Mouse (Mus musculus): Measurements from ENCODE around the gene Hepacam2. TPM values are rescaled to one million over a fixed set of nuclear protein-coding genes. Genes with fewer than 3 reads are reported as not detected.
"Not testable (repeated sequence)": the region's sequence is repeated elsewhere in the genome, so short reads cannot be mapped to it uniquely, and the experiment has no call there.

Gene Hepacam2
- total RNA-seq (2021): under 1 TPM in 1 of 2 experiments, not detected in 1; 0.44 TPM
- long read RNA-seq, experiment 1, partial matches to known transcripts: 0 of 1 reads
- long read RNA-seq, experiment 1, other reads (novel, unspliced or antisense): 1 of 1 reads
- long read RNA-seq, experiment 2: 0 reads

DNA sequence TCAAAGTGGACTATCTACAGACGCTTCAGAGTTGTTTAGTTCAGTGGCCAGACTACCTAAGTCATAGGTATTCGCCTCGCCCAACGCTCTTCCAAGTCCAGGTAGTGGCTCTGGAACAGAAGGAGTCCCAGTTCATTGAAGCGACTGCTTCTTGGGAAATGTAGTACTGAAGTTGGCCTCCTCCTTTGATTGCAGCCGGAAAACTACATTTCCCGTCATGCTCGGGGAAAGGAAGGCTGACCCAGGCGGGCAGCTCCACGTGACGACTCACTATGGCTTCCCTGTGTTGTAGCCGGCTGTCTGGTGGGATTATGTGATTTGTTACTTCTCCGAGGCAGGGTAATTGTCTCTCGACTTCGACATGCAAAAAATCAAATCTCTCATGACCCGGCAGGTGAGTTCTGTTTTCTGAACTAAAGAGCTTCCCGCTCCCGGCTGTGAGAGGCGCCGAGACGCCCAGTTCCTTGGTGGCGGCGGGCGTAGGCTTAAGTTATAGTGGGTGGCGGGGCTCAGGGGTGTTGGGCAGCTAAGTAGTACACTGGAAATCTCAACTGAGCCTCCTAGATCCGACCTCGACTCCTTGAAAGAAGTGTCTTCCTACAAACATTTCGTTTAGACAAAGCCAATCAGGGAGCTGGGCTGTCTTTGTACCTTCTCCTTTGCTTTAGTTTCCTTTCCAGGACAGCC, at the start of gene Hepacam2, which contains the start of gene Vps50:
TSS of gene Hepacam2 (minus strand) at position 137 of the 687 bp plus-strand sequence.
TSS of gene Vps50 (plus strand) at position 221 of the 687 bp plus-strand sequence.
- DNase-seq: peak; percentile 95 to 96

DNA sequence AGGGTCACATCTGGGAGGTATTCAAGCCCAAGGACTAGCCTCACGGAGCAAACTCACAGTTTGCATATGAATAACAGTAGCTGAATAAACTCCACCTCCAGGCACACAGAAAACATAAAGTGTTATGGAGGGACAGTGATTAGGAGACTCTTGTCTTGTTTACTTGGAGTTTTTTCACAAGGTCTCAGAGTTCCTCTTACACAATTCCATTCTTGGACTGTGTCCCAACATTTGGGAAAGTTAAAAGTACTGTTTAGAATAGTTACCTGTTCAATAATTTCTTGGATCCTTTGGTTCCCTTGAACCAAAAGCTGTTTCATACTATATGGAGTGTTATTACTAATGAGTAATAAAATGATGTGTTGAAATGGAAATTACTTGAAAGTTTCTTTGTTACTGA, 46.9 kb upstream of the Hepacam2 start:
- no peak for DNase-seq

DNA sequence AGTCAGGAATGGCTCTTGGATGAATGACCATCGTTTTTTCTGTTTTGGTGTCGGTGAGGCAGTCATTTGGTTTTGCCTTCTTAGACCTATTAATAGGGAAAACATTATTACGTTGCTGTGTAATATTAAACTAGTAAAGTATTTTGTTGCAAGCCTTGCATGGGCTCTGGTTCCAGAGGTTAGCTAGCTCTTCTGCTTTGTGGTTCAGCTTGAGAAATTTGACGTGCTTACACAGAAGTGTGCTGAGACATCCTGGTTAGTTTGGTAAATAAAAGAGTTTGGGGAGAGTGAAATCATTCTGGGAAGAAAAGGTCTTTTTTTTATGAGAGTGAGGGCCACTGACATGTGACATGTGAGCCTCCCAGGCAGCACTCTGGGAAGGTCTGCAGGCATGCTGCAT, 45.8 kb upstream of the Hepacam2 start:
- DNase-seq: no peak

DNA sequence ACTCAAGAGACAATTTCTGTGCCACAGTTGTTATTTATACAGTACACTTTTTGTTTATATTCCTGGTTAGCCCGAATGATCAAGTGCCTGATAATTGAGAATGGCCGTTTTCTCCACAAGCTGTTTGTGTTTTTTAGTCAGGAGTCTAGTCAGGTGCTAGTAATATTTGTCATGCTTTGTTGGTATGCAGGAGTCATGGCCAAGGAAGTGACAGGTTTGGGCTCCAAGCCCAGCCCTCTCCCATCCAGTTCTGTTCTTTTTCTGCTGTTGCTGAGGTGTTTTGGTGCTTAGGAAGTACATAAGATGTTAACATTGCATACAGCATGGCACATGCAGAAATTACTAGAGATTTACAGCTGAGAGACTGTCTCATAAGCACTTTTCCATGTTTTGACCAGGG, 41.4 kb upstream of the Hepacam2 start:
- peak in 1 of 2 experiments; percentile 17 for DNase-seq

DNA sequence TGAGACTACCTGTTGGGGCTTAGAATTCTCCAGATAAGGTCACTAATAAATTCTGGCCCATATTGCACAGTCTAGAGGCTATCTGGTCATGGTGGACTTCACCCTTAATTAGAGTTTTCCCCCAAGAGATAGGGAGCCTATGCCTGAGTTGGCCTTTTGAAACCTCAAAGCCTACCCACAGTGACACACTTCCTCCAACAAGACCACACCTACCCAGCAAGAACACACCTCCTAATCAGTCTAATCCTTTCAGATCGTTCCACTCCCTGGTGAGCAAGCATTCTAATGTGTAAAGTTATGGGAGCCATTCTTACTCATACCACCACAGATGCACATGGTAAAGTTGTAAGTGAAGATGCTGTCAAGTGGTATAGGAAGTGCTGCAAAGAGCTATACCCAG, 38.0 kb upstream of the Hepacam2 start:
- DNase-seq: no peak

DNA sequence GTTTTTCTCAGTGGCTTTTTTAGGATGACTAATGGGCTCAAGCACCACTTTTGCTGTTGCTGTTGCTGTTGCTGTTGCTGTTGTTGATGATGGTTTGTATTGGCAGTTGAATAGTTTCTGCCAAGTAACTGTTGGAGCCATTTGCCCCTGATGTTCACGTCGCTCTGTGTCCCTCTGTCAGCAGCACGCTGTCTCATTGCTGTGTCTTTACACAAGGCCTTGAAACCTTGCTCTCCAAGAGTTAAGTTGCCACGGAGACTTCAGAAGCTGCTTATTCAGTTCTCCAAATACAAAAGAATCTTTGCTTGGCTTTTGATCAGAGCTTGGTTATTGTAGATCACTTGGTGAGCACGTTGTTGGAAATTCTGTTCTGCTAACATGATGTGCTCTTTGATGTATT, 33.3 kb upstream of the Hepacam2 start:
- DNase-seq: no peak

DNA sequence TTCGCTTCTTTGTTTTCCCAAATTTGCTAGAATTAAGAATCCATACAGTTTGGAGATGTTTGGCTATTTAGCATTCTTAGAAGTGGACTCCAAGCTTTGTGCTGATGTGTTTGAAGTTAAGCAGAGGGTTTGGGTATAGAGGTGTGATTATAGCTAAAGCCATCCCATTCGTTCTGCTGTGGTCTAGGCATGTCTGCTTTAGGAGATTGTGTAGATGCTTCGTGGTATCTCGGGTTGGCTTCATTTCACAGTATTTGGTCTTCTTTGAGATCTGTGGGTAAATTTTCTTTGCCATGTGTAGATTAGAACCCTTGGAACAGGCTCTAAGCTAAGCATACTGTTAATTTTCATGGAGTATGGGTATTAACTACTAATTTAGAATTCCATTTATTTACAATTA, 30.1 kb upstream of the Hepacam2 start:
- no peak for DNase-seq

DNA sequence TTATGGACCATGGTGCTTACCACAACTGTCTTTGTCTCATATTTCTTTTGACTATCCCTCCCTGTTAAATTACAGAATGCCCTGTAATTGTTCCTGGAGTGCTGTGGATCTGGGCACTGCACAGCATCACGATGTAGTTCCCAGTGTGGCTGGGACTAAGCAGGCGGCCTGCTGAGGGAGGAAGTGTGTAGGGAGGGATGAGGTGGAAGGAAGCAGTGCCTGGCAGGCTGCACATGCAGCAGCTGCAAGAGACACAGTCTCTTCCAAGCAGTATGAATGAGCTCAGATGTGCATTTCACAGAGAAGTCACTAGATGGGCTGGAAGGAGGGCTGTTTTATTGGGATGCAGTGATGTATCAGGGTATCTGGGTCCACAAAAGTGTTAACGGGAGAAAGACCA, 14.5 kb upstream of the Hepacam2 start:
- peak in 1 of 2 experiments; percentile 18 for DNase-seq

DNA sequence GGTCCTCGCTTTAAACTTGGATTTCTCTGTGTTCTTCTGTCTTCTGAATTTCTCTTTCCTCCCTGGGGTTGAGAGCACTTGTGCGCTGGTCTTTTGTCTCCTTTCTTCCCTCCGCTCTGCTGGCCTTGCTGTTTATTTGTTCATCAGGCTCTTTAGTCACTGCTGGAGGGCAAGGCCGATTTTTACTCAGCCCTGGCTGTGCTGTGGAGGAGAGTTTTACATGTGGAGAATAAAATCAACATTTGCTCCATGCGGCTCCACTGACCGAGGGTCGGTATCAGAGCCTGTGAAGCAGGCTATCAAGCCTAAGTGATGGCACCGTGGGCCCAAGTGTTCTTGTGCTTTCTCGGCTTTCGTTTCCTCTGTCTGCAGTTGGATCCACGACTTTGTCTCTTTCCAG, 13.5 kb upstream of the Hepacam2 start:
- no peak for DNase-seq

DNA sequence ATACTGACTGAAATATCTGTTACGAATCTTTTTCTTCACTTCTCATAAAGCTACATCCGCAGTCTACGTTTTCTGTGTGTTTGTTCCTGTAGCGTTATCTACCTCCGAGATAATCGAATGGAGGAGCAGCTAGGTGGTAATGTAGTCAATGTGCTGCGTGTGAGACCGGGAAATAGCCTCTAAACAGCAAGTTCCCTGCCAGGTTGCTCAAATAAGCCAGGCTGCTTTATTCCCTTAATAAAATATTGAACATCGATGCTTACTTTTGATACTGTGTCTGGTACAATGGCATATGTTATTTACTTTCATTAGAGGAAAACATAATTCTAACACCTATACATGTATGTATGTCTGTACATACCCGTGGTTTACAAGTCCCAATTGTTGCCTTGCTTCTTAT, 13.0 kb upstream of the Hepacam2 start:
- no peak for DNase-seq

DNA sequence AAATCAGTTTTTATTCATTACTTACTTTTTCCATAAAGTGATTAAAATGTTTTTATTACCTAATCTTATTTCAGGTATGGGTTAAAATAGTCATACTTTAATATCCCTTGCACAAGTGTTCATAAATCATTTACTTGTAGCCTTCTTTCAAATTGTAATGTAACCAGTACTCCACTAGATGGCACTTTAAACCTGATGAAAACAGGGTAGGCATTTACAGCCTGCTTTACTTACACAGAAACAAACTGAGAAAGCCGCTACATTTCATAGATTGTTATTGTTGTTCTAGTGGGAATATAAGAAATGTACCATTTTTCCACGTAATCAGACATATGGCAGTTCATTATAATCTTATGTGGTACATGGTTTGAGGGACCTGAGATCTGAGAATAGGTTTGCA, 11.7 kb upstream of the Hepacam2 start:
- DNase-seq: peak; percentile 13 to 30

DNA sequence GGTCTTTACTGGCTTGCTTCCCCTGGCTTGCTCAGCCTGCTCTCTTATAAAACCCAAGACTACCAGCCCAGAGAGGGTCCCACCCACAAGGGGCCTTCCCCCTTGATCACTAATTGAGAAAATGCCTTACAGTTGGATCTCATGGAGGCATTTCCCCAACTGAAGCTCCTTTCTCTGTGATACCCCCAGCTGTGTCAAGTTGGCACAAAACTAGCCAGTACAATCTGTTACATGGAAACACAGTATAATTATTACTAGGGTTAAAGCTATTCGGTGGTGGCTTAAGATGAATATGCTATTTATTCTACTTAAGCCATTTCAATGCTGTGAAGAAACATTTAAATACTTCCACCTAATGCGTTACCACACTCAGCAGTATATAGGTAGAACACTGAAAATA, 10.1 kb upstream of the Hepacam2 start:
- DNase-seq: not testable (repeated sequence)

DNA sequence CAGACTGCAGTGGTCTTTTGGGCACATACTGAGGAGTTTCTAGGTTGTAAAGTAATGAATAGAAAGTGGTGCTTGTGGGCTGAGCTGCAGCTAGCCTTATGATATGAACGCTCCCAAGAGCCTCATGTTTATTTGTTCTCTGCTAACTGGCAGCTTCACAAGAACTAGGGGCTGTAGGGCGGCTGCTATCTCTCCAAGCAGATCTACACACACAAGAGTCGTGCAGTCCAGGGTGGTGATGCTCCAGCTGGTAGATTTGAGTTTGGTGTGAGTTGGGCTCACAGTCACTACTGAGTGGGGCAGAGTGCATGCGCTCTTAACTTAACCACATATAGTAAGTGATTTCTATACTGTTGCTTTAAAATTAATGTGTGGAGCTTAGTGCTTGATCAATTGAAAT, 9.0 kb upstream of the Hepacam2 start:
- no peak for DNase-seq

DNA sequence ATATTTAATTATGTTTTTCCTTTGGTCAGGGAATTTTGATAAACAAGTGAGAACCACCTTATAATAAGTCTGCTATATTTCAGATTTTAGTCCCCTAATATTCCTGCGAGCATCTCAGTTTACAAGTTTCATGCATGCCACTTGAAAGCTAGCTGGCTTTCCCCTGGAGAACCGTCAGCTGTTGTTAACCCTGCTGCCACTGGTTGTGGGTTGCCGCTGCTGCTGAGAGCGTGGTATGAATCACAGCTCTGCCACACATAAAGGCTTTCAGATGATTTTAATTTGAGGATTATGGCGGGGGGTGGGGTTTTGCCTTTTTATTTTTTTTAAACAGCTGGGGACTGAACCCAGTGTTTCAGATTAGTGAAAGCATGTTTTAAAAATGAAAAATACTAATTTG, 7.2 kb upstream of the Hepacam2 start:
- DNase-seq: no peak

DNA sequence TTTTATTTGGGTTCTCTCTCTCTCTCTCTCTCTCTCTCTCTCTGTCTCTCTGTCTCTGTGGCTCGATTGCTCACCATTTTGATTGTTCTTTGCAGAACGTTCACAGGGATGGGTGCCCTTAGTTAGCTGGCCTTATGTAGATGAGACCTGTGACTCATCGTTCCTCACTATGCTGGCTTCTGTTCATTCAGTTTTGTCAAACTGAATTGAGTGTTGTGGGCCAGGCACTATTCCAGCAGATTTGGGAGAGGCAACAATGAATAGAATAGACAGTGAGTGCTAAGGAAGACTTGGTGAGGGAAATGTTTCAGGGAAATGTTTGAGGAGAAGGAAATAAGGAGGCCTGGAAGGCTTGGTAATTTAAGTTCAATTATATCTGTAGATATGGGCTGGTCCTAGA, 2.2 kb upstream of the Hepacam2 start:
- no peak for DNase-seq

DNA sequence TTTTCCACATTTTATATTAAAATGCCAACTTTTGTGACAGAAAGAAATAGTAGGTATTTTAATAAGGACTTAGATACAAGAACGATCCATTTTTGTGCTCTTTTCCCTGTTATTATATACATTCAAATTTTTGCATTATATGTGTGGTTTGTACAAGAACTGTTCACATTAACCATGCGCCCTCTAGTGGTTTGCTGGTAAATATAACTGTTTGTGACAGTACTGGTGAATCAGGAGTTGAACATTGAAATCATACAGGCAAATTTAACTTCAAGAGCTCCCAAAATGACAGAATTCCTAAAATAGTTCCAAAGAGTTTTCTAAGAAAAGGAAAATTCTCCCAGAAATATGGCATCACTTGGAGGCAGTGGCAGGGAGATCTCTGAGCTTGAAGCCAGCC, 1.9 kb downstream of the Hepacam2 start:
- DNase-seq: peak; percentile 35 to 71

DNA sequence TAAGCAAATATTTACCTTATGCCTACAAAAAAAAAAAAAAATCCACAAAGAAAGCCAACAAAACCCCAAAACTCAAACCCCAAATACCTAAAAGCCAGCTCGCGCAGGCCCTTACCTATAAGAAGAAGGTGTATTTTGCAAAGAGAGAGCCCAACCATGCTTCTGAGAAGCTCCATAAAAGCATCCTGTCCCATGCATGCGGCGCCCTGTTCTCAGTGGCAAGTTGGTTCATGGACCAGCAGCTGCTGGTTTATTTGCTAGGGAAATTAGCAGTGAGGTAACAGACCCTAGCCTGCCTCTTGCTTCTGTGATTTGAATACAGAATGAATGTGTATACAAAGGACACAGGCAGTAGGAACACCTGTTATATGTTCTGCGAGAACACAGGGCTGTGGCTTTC, 3.8 kb downstream of the Hepacam2 start:
- DNase-seq: no peak

DNA sequence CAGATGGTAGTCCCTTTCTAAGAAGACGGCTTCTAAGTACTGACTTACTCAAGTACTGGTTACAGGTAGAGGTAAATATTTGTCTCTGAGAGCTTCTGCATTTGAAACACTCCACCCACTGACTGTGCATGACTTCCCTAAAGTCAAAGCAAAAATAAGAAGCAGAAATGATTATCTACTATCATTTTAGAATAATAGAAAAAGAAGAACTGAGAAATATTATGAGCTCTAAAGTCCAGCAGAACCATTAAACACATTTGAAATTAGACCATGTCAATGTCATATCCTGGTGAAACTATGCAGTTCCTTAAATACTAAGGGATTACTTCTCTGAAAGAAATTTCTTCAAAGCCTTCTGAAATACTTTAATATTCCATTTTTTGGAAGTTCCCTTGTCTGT, 10.7 kb downstream of the Hepacam2 start:
- DNase-seq: no peak

DNA sequence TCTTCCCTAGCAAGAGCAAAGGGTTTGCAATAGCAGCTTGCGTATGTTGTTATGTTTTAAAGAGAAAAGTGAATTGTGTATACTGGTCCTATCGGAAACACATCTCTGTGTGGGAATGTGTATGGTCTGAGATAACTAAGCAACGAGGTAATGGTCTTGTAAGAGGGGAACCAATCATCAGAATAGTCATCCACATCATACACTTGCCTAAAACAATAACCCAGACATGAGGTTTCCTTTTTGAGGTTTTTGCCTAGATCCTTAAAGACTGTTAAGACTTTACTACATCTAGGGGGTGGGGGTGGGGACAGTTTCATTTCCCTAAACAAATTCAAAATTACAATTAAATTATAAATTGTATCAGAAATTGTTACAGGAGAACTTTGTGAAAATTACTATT, 13.0 kb downstream of the Hepacam2 start:
- DNase-seq: no peak

DNA sequence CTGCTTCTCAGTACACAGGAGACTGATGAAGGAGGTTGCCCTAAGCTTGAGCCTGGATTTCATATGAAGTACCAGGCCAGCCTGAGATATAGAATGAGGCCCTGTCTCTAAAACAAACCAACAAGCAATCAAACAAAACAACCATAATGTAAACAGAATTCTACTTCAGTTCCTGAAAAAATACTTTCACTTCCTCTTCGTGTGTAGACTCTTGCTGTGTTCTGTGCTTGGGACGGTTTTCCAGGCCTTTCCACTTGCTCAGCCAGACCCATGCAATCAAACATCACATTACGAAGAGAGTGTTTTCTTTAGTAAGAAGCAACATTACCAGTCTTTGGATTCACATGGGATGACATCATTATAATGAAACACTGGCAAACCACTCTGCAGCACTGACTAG, 16.4 kb downstream of the Hepacam2 start:
- no peak for DNase-seq

DNA sequence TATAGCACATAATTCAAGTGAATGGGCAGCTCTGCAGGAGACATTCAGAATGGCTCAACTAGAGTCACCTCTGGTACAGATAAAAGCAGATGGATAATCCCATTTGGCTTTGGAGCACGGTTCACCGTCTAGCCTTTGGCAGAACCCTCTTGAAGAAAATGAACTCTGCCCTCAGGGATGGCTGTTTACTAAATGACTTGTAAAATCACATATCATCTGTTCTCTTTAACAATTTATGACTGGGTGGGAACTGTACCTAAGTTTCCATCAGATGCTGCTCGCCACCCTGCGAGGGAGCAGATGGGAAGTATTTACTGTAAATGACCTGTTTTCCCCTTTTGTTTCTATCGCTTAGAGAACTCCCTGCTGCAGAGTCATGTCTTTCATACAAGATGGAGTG, 18.2 kb downstream of the Hepacam2 start:
- no peak for DNase-seq

DNA sequence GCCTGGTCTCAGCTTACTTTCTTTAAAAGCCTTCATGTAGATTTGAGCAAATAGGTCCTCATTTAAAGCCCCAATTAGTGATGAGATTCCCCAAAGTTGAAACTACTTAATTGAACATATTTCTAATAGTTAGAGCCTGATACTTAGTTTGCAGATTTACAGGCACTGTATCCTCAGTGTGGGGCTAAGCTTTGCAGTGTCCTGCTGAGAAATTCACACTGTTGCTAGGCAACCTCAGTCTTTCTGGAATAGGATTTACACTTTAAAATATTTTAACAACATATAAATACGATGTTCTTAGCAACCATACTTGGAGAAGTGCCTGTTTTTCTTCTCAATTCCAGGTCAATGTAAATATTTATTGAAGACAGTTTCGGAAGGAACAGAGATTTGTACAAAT, 21.8 kb downstream of the Hepacam2 start:
- no peak for DNase-seq

DNA sequence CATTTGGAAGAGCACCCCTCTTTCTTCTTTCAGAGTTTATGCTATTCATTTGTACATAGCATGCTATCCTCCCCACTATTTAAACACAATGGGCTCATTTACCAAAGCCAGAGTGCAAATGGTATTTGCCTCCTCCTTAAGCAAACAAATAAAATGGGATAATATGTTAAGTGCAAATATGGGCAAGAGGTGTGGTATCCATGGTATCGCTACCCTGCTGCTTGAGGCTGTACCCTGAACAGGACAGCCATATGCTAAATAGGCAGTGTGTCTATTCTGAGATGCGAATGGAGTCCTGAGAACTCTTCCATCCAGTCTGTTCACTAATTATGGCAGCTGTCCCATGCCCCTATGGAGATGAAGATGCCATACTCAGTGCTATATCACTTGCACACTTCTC, 27.4 kb downstream of the Hepacam2 start:
- no peak for DNase-seq

DNA sequence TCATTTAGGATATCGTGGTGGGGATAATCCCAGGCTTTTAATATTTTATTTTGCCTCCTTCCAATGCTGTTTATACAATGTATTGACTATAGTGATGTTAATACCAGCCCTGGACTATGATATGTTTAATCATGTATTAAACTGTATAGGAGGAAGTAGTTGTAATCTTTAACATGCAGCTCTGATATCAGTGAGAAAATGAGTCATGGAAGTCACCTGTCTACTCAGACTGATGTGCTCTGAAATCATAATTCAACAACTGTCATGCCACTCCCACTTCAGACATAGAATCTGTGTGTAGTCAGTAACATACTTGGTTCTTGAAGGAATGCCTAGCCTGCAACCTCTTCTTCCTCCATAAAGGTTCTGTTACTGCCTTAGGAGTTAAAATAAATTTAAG, 29.5 kb downstream of the Hepacam2 start:
- DNase-seq: no peak
